Mouse (Mus musculus): ENCODE measurements around the gene Lrrc30. TPM values are rescaled to one million over a fixed set of nuclear protein-coding genes. Genes with fewer than 3 reads are reported as not detected.

The Lrrc30 gene
- 0.59 and 5.8 TPM in 2 replicates for polyA plus RNA-seq (2012; ENCODE audit: insufficient read depth, insufficient read length, missing spikeins)

GRCm38 (mm10) chr17:67632676-67633339, at the start of gene Lrrc30:
Lrrc30 (minus strand) TSS chr17:67632723.
- Histone ChIP-seq H3K27ac (replicated peaks; ENCODE audit: low read depth, low read length) (no peak within 1 kb of the TSS), H3K4me3 (ENCODE audit: insufficient read depth, low read depth, low read length) (no peak within 1 kb of the TSS), H3K4me1 (ENCODE audit: control insufficient read depth, insufficient read depth, insufficient read length, low read length) (no peaks in the 10 kb centered on the region)

GRCm38 (mm10) chr17:67681084-67681483, 48.6 kb upstream of the Lrrc30 start:
- no peaks in the 10 kb centered on the region for H3K4me1 ChIP-seq (ENCODE audit: control insufficient read depth, insufficient read depth, insufficient read length, low read length)
- no peak overlapping the region for H3K27ac ChIP-seq (replicated peaks; ENCODE audit: low read depth, low read length)
- H3K4me3 ChIP-seq (ENCODE audit: insufficient read depth, low read depth, low read length), result no peak overlapping the region

- Histone ChIP-seq H3K4me3 (ENCODE audit: insufficient read depth, low read depth, low read length) (no peak overlapping the region), H3K27ac (replicated peaks; ENCODE audit: low read depth, low read length) (no peak overlapping the region), H3K4me1 (ENCODE audit: control insufficient read depth, insufficient read depth, insufficient read length, low read length) (no peaks in the 10 kb centered on the region)
Observed at GRCm38 (mm10) chr17:67678576-67678975, 46.1 kb upstream of the Lrrc30 start.

DNA sequence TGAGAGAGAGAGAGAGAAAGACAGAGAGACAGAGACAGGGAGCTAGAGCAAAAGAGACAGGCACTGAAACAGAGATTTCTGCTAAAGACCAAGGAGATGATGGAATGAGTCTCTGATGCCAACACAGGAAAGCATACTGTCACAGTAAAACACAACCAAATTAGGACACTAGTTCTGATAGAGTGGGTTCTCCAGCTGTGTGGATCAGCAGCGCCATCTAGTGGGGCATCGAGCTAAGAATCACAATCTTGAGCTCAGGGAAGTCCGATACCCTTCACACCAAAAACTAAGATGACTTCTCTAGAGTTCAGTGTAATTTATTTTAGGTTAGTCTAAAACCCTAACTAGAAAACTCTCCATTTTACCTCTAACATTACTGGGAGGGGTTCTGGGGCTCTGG, 35.5 kb upstream of the Lrrc30 start:
- Histone ChIP-seq H3K4me3 (ENCODE audit: insufficient read depth, low read depth, low read length) (no peak overlapping the region), H3K27ac (replicated peaks; ENCODE audit: low read depth, low read length) (no peak overlapping the region), H3K4me1 (ENCODE audit: control insufficient read depth, insufficient read depth, insufficient read length, low read length) (no peaks in the 10 kb centered on the region)

DNA sequence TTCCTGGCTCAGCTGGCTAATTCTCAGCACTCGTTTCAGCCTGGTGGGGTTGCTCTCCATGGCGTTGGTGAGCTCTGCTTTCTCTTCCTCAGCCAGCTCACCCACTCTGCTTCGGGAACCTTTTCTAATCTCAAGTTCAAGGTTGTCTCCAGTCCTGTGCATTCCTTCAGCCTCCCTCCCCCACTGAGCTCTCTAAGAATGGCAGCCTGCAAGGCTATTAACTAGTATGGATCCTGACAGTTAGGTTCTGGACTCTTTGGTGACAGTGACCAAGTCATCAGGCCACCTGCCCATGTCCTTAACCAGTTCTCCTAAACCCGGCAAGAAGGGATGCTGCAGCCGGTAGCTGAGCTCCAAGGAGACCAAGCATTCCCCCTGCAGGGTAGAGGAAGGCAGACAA, 34.5 kb upstream of the Lrrc30 start:
- H3K27ac ChIP-seq (replicated peaks; ENCODE audit: low read depth, low read length), result no peak overlapping the region
- no peak overlapping the region for H3K4me3 ChIP-seq (ENCODE audit: insufficient read depth, low read depth, low read length)
- no peaks in the 10 kb centered on the region for H3K4me1 ChIP-seq (ENCODE audit: control insufficient read depth, insufficient read depth, insufficient read length, low read length)

GRCm38 (mm10) chr17:67664299-67664698, 31.8 kb upstream of the Lrrc30 start:
- no peak overlapping the region for H3K4me3 ChIP-seq (ENCODE audit: insufficient read depth, low read depth, low read length)
- no peak overlapping the region for H3K27ac ChIP-seq (replicated peaks; ENCODE audit: low read depth, low read length)
- no peaks in the 10 kb centered on the region for H3K4me1 ChIP-seq (ENCODE audit: control insufficient read depth, insufficient read depth, insufficient read length, low read length)

- Histone ChIP-seq H3K27ac (replicated peaks; ENCODE audit: low read depth, low read length) (no peak overlapping the region), H3K4me3 (ENCODE audit: insufficient read depth, low read depth, low read length) (no peak overlapping the region), H3K4me1 (ENCODE audit: control insufficient read depth, insufficient read depth, insufficient read length, low read length) (no peaks in the 10 kb centered on the region)
Observed at GRCm38 (mm10) chr17:67651506-67651905, 19.0 kb upstream of the Lrrc30 start.

DNA sequence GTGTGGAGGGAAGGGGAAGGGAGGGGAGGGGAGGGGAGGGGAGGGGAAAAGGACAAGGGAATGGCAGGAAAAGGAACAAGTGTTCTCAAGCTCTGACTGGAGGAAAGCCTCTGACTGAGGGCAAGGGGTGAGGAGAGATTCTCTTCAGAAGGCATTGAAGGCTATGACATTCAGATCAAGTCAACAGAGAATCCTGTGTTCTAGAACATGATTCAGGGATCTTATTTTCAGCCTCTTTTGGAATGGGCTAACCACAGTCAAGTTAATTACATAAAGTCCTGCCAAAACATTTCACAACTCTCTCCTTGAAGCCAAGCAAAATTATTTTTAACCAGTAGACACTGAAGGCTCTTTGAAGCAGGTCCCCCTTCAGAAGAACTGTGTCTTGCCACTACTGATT, 9.1 kb upstream of the Lrrc30 start:
- H3K4me1 ChIP-seq (ENCODE audit: control insufficient read depth, insufficient read depth, insufficient read length, low read length), result no peaks in the 10 kb centered on the region
- no peak overlapping the region for H3K4me3 ChIP-seq (ENCODE audit: insufficient read depth, low read depth, low read length)
- no peak overlapping the region for H3K27ac ChIP-seq (replicated peaks; ENCODE audit: low read depth, low read length)

DNA sequence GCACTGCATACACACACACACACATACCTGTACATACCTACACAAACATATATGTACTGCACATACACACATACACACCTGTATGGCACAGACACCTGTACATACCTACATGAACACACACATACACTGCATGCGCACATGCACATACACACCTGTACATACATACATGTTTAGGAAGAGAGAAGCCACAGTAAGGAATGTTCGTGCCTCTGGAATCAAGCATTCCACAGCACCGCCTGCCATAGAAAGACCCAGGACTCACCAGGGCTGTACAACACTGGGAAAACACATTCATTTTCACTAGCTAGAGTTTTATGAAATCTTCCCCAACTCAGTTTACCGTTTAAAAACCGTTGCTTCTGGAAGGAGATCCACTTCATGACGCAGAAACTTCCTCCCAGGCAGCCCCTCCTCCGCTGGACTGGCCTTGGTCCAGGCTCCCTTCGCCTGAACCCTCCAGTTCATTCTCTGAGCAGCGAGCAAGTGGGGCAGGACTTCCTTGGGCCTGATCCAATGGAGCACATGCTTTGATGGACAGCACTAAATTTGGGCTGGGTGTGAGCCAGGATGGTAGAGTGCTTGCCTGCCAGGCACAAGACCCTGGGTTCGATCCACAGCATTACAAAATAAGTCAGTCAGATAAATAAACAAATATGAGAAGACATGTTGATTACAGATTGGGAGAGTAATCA, 5.7 kb upstream of the Lrrc30 start:
- no peaks in the 10 kb centered on the region for H3K4me1 ChIP-seq (ENCODE audit: control insufficient read depth, insufficient read depth, insufficient read length, low read length)
- no peak overlapping the region for H3K4me3 ChIP-seq (ENCODE audit: insufficient read depth, low read depth, low read length)
- no peak overlapping the region for H3K27ac ChIP-seq (replicated peaks; ENCODE audit: low read depth, low read length)

DNA sequence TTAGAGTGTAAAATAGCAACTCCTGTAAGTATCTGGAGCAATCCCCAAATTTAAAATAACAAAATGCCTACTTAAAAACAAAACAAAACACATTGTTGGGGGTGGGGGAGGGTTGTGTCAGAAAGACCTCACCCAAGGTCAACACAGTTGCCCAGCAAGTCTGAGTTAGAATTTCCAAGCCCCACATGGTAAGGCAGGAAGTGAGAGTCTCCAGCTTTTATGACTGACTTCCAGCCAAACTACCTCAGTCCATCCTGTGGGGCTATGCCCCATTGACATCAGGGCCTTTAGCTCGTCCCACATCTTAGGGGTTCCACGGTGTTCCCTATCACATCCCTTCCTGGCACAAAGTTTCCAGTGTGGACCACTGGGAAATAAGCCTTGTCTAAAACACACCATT, 4.4 kb upstream of the Lrrc30 start:
- no peak overlapping the region for H3K27ac ChIP-seq (replicated peaks; ENCODE audit: low read depth, low read length)
- H3K4me3 ChIP-seq (ENCODE audit: insufficient read depth, low read depth, low read length), result no peak overlapping the region

DNA sequence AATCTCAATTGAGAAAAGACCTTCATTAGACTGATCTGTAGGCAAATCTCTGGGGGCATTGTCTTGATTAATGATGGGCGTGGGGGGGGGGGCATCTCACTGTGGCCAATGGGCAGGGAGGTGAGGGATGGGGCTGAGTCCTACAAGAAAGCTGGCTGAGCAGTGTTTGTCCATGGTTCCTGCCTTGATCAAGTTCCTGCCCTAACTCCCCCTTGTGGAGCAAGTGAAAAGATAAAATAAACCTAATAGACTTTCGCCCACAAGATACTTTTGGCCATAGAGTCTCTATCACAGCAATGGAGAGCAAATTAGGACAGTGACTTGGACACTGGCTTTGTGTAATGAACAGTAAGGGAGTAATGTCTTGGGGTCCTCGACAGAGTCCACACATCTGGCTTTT, 3.8 kb upstream of the Lrrc30 start:
- Histone ChIP-seq H3K4me3 (ENCODE audit: insufficient read depth, low read depth, low read length) (no peak overlapping the region), H3K4me1 (ENCODE audit: control insufficient read depth, insufficient read depth, insufficient read length, low read length) (no peaks in the 10 kb centered on the region), H3K27ac (replicated peaks; ENCODE audit: low read depth, low read length) (no peak overlapping the region)

More for the DNA sequence above, 4.4 kb upstream of the Lrrc30 start:
- no peaks in the 10 kb centered on the region for H3K4me1 ChIP-seq (ENCODE audit: control insufficient read depth, insufficient read depth, insufficient read length, low read length)

DNA sequence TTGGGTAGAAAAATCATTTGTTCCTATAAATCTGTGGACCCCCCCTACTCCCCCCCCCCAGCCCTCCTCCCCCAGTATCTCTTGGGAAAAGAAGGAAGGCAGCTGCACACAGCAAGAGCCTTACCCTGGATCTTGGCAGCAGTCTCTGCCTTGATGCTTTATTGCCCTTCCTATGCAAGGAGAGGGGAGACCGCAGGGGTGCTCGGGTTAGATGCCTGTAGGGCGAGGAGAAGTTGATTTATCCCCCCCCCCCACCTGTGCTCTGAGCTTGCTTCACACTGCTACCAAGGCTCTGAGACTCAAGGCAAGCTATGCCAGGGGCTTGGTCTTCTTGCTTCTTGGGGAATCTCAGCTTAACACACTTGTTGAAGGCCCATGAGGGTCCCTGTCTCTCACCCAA, 2.8 kb downstream of the Lrrc30 start:
- H3K4me3 ChIP-seq (ENCODE audit: insufficient read depth, low read depth, low read length), result no peak overlapping the region
- no peaks in the 10 kb centered on the region for H3K4me1 ChIP-seq (ENCODE audit: control insufficient read depth, insufficient read depth, insufficient read length, low read length)
- no peak overlapping the region for H3K27ac ChIP-seq (replicated peaks; ENCODE audit: low read depth, low read length)

- H3K4me3 ChIP-seq (ENCODE audit: insufficient read depth, low read depth, low read length), result 0 out of 2 replicates have a peak overlapping the region, but pooled peaks have one; percentile 13
- no peaks in the 10 kb centered on the region for H3K4me1 ChIP-seq (ENCODE audit: control insufficient read depth, insufficient read depth, insufficient read length, low read length)
- H3K27ac ChIP-seq (replicated peaks; ENCODE audit: low read depth, low read length), result peak overlapping the region; percentile 39; the same call in 1 of the 2 replicates
Observed at GRCm38 (mm10) chr17:67629211-67629657, 3.3 kb downstream of the Lrrc30 start.

GRCm38 (mm10) chr17:67628475-67628874, 4.0 kb downstream of the Lrrc30 start:
- no peak overlapping the region for H3K4me3 ChIP-seq (ENCODE audit: insufficient read depth, low read depth, low read length)
- H3K27ac ChIP-seq (replicated peaks; ENCODE audit: low read depth, low read length), result no peak overlapping the region
- H3K4me1 ChIP-seq (ENCODE audit: control insufficient read depth, insufficient read depth, insufficient read length, low read length), result no peaks in the 10 kb centered on the region

GRCm38 (mm10) chr17:67625431-67625830, 7.1 kb downstream of the Lrrc30 start:
- Histone ChIP-seq H3K4me1 (ENCODE audit: control insufficient read depth, insufficient read depth, insufficient read length, low read length) (no peaks in the 10 kb centered on the region), H3K4me3 (ENCODE audit: insufficient read depth, low read depth, low read length) (no peak overlapping the region), H3K27ac (replicated peaks; ENCODE audit: low read depth, low read length) (no peak overlapping the region)

- Histone ChIP-seq H3K4me1 (ENCODE audit: control insufficient read depth, insufficient read depth, insufficient read length, low read length) (0 out of 2 replicates have a peak, but pooled peaks cover 2% of the 10 kb centered on the region), H3K4me3 (ENCODE audit: insufficient read depth, low read depth, low read length) (no peak overlapping the region), H3K27ac (replicated peaks; ENCODE audit: low read depth, low read length) (no peak overlapping the region)
Observed at GRCm38 (mm10) chr17:67619001-67619400, 13.5 kb downstream of the Lrrc30 start.

Data from brown adipose tissue, adult 24 weeks (tissue).